Mouse (Mus musculus) megakaryocyte, embryonic 14.5 days (primary cell): Measurements from ENCODE around the gene Hspbp1.

ENCODE experiments used
- FLI1 ChIP-seq: IDR thresholded peaks from 2 replicates; pipeline ENCODE4 v1.6.1; 2012; ENCODE audit warnings: low read length, inconsistent platforms, mixed read lengths
- GATA1 ChIP-seq: IDR thresholded peaks from 3 replicates; pipeline ENCODE4 v1.6.1; 2012; ENCODE audit warnings: mixed read lengths, low read length, inconsistent platforms, borderline replicate concordance

DNA sequence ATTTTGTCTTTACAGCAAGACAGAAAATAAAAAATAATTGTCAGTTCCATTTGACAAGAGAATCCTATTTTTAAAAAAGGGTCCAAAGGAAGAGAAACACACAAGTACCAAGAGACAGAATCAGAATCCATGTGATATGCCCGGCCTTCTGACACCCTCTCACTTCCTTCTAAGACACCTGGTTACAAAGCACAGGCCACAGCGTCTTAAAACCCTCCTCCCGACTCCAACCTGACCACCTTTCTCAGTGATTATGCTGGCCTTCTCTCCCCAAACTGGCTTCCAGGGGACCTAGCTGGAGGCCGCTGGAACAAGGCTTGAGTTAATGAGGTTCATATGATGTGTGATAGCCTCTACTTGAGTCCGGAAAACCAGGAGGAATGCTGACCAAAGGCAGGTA is 31.5 kb downstream of the Hspbp1 start:
- no peak for TF ChIP-seq GATA1
- TF ChIP-seq FLI1 = no peak
